In genomic region chr8:120505082-120505511, GRCm38 (mm10) we compare ENCODE assay signal across 9 mouse cellular contexts.
A peak's percentile ranks its signal among the peaks of the same experiment; 100 is the strongest.
DNase-seq lines count a peak whose midpoint lies in the region; ATAC-seq lines count a peak whose summit lies in the region.
"Had no signal": no experiment of that assay in that cellular context is flagged by ENCODE, and none has a peak within 500 bp of the region (broad histone marks: within the 10 kb centered on the region; RNA-seq: fewer than 3 reads in every experiment).

No protein-coding gene starts in this region.

- no peaks in the 10 kb centered on the region for H3K27me3 ChIP-seq in lung, embryonic 16.5 days (ENCODE audit: control insufficient read depth, insufficient read depth, low read depth, low read length)
- no peaks in the 10 kb centered on the region for H3K27me3 ChIP-seq in intestine, embryonic 14.5 days (replicated peaks; ENCODE audit: control insufficient read depth, insufficient read depth, low read length)
- H3K27me3 ChIP-seq in neural tube, embryonic 11.5 days (ENCODE audit: control insufficient read depth, insufficient read depth, low read length): no peaks in the 10 kb centered on the region

- no peaks in the 10 kb centered on the region for H3K36me3 ChIP-seq in lung, embryonic 16.5 days (ENCODE audit: control insufficient read depth, insufficient read depth, low read length)
- no peaks in the 10 kb centered on the region for H3K36me3 ChIP-seq in intestine, embryonic 14.5 days (ENCODE audit: control insufficient read depth, insufficient read depth, low read length)
- H3K36me3 ChIP-seq in neural tube, embryonic 11.5 days (ENCODE audit: control insufficient read depth, insufficient read depth, low read length): no peaks in the 10 kb centered on the region

- no peak for DNase-seq in lung, postnatal 25 days (ENCODE audit: low spot score)
- DNase-seq in embryo, embryonic 9.5 days (ENCODE audit: extremely low spot score): peak; percentile 72
- DNase-seq in intestine, embryonic 14.5 days (ENCODE audit: low spot score): peak; percentile 73
- DNase-seq in neural tube, embryonic 11.5 days (ENCODE audit: low spot score): peak; percentile 71
- DNase-seq in adipocyte (ENCODE audit: low spot score): no peak
- no peak for DNase-seq in gastrocnemius, adult 18-20 months (ENCODE audit: low spot score)
- no peak for DNase-seq in frontal cortex, postnatal 14 days (ENCODE audit: low spot score in 2 of 2)

- WGBS in lung, embryonic 16.5 days: 5% methylated on average over 19 of the region's 19 CpGs
- WGBS in intestine, embryonic 14.5 days: 6% methylated on average over 19 of the region's 19 CpGs
- 2% methylated on average over 19 of the region's 19 CpGs for WGBS in neural tube, embryonic 11.5 days

- H3K27ac ChIP-seq in lung, embryonic 16.5 days (ENCODE audit: low read length): peak overlapping the region; percentile 74
- no peak overlapping the region for H3K27ac ChIP-seq in intestine, embryonic 14.5 days (ENCODE audit: low read depth)
- peak overlapping the region; percentile 72 for H3K27ac ChIP-seq in neural tube, embryonic 11.5 days (ENCODE audit: low read depth, low read length)

- no peaks in the 10 kb centered on the region for H3K9me3 ChIP-seq in lung, embryonic 16.5 days (ENCODE audit: control insufficient read depth, low read length)
- H3K9me3 ChIP-seq in intestine, embryonic 14.5 days (ENCODE audit: control insufficient read depth, low read length): no peaks in the 10 kb centered on the region
- H3K9me3 ChIP-seq in neural tube, embryonic 11.5 days (ENCODE audit: control insufficient read depth, low read length): no peaks in the 10 kb centered on the region

- peak overlapping the region; percentile 25 for H3K4me3 ChIP-seq in lung, embryonic 16.5 days (ENCODE audit: low read length)
- no peak overlapping the region for H3K4me3 ChIP-seq in intestine, embryonic 14.5 days (ENCODE audit: low read depth, low read length)
- no peak overlapping the region for H3K4me3 ChIP-seq in neural tube, embryonic 11.5 days (ENCODE audit: low read depth, low read length)
- H3K4me3 ChIP-seq: myocyte had no signal

- peaks cover 61% of the 10 kb centered on the region for H3K4me1 ChIP-seq in lung, embryonic 16.5 days (replicated peaks; ENCODE audit: control insufficient read depth, insufficient read depth, low read length)
- peaks cover 60% of the 10 kb centered on the region for H3K4me1 ChIP-seq in intestine, embryonic 14.5 days (replicated peaks; ENCODE audit: control insufficient read depth, insufficient read depth, low read length)
- H3K4me1 ChIP-seq in neural tube, embryonic 11.5 days (ENCODE audit: control insufficient read depth, insufficient read depth, low read length): peaks cover 81% of the 10 kb centered on the region

- H3K9ac ChIP-seq in lung, embryonic 16.5 days (ENCODE audit: low read length): peak overlapping the region; percentile 53
- H3K9ac ChIP-seq in intestine, embryonic 14.5 days (ENCODE audit: low read length): no peak overlapping the region
- H3K9ac ChIP-seq in neural tube, embryonic 11.5 days (ENCODE audit: low read length): no peak overlapping the region; the same call in 1 of the 2 replicates

- ATAC-seq in lung, embryonic 16.5 days (ENCODE audit: low read depth): peak; percentile 13; the same call in 1 of the 2 replicates
- ATAC-seq in intestine, embryonic 14.5 days (replicated peaks; ENCODE audit: low FRiP score, low TSS enrichment, low read depth): no peak
- no peak for ATAC-seq in neural tube, embryonic 11.5 days (ENCODE audit: insufficient read depth, low FRiP score, low TSS enrichment)

- peak overlapping the region; percentile 48 for H3K4me2 ChIP-seq in lung, embryonic 16.5 days (ENCODE audit: low read depth, low read length)
- H3K4me2 ChIP-seq in intestine, embryonic 14.5 days (ENCODE audit: low read length): peak overlapping the region; percentile 41
- peak overlapping the region; percentile 43 for H3K4me2 ChIP-seq in neural tube, embryonic 11.5 days (ENCODE audit: low read depth)

Comparison
In these comparisons a context has a peak if more than half of its experiments do, and no peak if none do; other contexts are left out.
1. DNase-seq: peak in embryo, embryonic 9.5 days (single experiment), intestine, embryonic 14.5 days (single experiment) and neural tube, embryonic 11.5 days (single experiment); none in lung, postnatal 25 days (single experiment), adipocyte (single experiment), gastrocnemius, adult 18-20 months (single experiment) and frontal cortex, postnatal 14 days (0 of 2).
2. Peak in every context shown above with its lines, with median percentiles within 50 percentile points of each other: H3K4me2 ChIP-seq.